Mouse (Mus musculus) erythroblast, embryonic 14.5 days (primary cell): ENCODE measurements around the gene Dcaf17. TPM values are rescaled to one million over a fixed set of nuclear protein-coding genes. Genes with fewer than 3 reads are reported as not detected.
A peak's percentile ranks its signal among the peaks of the same experiment; 100 is the strongest.

Experiments used
- H3K27me3 ChIP-seq: 2 replicates; pipeline ENCODE4 v1.6.1; 2012; ENCODE audit warnings: inconsistent platforms; ENCODE audit not compliant: control insufficient read depth
- H3K36me3 ChIP-seq: 2 replicates; pipeline ENCODE4 v1.6.1; 2012; ENCODE audit warnings: mild to moderate bottlenecking, inconsistent platforms; ENCODE audit not compliant: control insufficient read depth
- H3K4me1 ChIP-seq: 2 replicates; pipeline ENCODE4 v1.6.1; 2012; ENCODE audit warnings: inconsistent platforms; ENCODE audit not compliant: control insufficient read depth
- H3K4me3 ChIP-seq: replicated peaks from 2 replicates; pipeline ENCODE3; 2012; ENCODE audit warnings: moderate library complexity, mild to moderate bottlenecking, inconsistent platforms
- H3K9me3 ChIP-seq: 2 replicates; pipeline ENCODE4 v1.6.1; 2012; ENCODE audit warnings: low read length, inconsistent platforms, mixed read lengths; ENCODE audit not compliant: control insufficient read depth
- GATA1 ChIP-seq: IDR thresholded peaks from 2 replicates; pipeline ENCODE4 v1.6.1; 2012; ENCODE audit warnings: low read length, inconsistent platforms, mixed read lengths
- TAL1 ChIP-seq: IDR thresholded peaks from 3 replicates; pipeline ENCODE4 v1.6.1; 2012; ENCODE audit warnings: low read length, inconsistent platforms, mixed read lengths
- polyA plus RNA-seq: library from polyadenylated mRNA; stranded (reverse); fragments of >175 nt; gene quantifications from 2 replicates; pipeline ENCODE4 v1.2.3, GENCODE M21; 2012

The Dcaf17 gene
- polyA plus RNA-seq, 1 experiment = 0.11 TPM

- Histone ChIP-seq H3K27me3 (peaks cover 15% of the 10 kb centered on the region), H3K9me3 (no peaks in the 10 kb centered on the region), H3K4me1 (no peaks in the 10 kb centered on the region), H3K4me3 (no peak overlapping the region), H3K36me3 (no peaks in the 10 kb centered on the region)
- TF ChIP-seq TAL1 (no peak), GATA1 (no peak)
Measured at GRCm38 (mm10) chr2:71108541-71108940, 53.4 kb downstream of the Dcaf17 start.

GRCm38 (mm10) chr2:71113489-71114171 is 58.5 kb downstream of the Dcaf17 start:
- TF ChIP-seq TAL1 (no peak), GATA1 (no peak)
- no peaks in the 10 kb centered on the region for H3K36me3 ChIP-seq
- H3K4me1 ChIP-seq = peaks cover 17% of the 10 kb centered on the region
- peaks cover 32% of the 10 kb centered on the region for H3K27me3 ChIP-seq
- no peak overlapping the region for H3K4me3 ChIP-seq
- H3K9me3 ChIP-seq = peaks cover 10% of the 10 kb centered on the region

GRCm38 (mm10) chr2:71116151-71116550 is 61.0 kb downstream of the Dcaf17 start:
- TF ChIP-seq GATA1 = no peak
- no peak for TF ChIP-seq TAL1
- peaks cover 56% of the 10 kb centered on the region for H3K27me3 ChIP-seq
- peaks cover 10% of the 10 kb centered on the region for H3K9me3 ChIP-seq
- H3K4me1 ChIP-seq = peaks cover 17% of the 10 kb centered on the region
- no peaks in the 10 kb centered on the region for H3K36me3 ChIP-seq
- H3K4me3 ChIP-seq = no peak overlapping the region

GRCm38 (mm10) chr2:71117797-71118708 is 62.9 kb downstream of the Dcaf17 start, which contains the start of gene Cybrd1:
Cybrd1 (plus strand) TSS chr2:71117923.
- Histone ChIP-seq H3K4me3 (peak within 1 kb of the TSS; percentile 57), H3K4me1 (peaks cover 17% of the 10 kb centered on the region), H3K9me3 (peaks cover 10% of the 10 kb centered on the region), H3K27me3 (peaks cover 66% of the 10 kb centered on the region), H3K36me3 (no peaks in the 10 kb centered on the region)
- TF ChIP-seq GATA1 (no peak), TAL1 (no peak)

GRCm38 (mm10) chr2:71120844-71121243 is 65.7 kb downstream of the Dcaf17 start:
- Histone ChIP-seq H3K27me3 (peaks cover 67% of the 10 kb centered on the region), H3K36me3 (no peaks in the 10 kb centered on the region), H3K4me1 (peaks cover 11% of the 10 kb centered on the region), H3K9me3 (peaks cover 6% of the 10 kb centered on the region), H3K4me3 (no peak overlapping the region)
- TF ChIP-seq GATA1 (no peak), TAL1 (no peak)

- Histone ChIP-seq H3K36me3 (no peaks in the 10 kb centered on the region), H3K27me3 (peaks cover 63% of the 10 kb centered on the region), H3K4me3 (no peak overlapping the region), H3K4me1 (peaks cover 11% of the 10 kb centered on the region), H3K9me3 (peaks cover 2% of the 10 kb centered on the region; the same call in 1 of the 2 replicates)
- no peak for TF ChIP-seq GATA1
- TF ChIP-seq TAL1 = no peak
Measured at GRCm38 (mm10) chr2:71121406-71121805, 66.3 kb downstream of the Dcaf17 start.

GRCm38 (mm10) chr2:71122268-71123029 is 67.3 kb downstream of the Dcaf17 start:
- H3K4me3 ChIP-seq = no peak overlapping the region
- peaks cover 10% of the 10 kb centered on the region for H3K4me1 ChIP-seq
- H3K36me3 ChIP-seq = no peaks in the 10 kb centered on the region
- no peaks in the 10 kb centered on the region; the same call in 1 of the 2 replicates for H3K9me3 ChIP-seq
- TF ChIP-seq TAL1 (no peak), GATA1 (no peak)
- peaks cover 53% of the 10 kb centered on the region for H3K27me3 ChIP-seq

GRCm38 (mm10) chr2:71123591-71123990 is 68.5 kb downstream of the Dcaf17 start:
- TF ChIP-seq TAL1 = no peak
- H3K4me1 ChIP-seq = no peaks in the 10 kb centered on the region
- no peaks in the 10 kb centered on the region for H3K36me3 ChIP-seq
- H3K27me3 ChIP-seq = peaks cover 42% of the 10 kb centered on the region
- no peaks in the 10 kb centered on the region for H3K9me3 ChIP-seq
- H3K4me3 ChIP-seq = no peak overlapping the region
